Mouse (Mus musculus): ENCODE results near the gene Mettl18.

The Mettl18 gene

GRCm38 (mm10) chr1:163994721-163995608, at the start of gene Mettl18, which contains the start of gene BC055324:
Gene Mettl18, plus strand, starts transcription at chr1:163994889.
Gene BC055324, minus strand, starts transcription at chr1:163994796.
- in situ Hi-C loops (cut with MboI, MseI) = loop anchor here in 1 of 2 experiments (5.0 kb wide), 1 partner anchor 77 kb away; no protein-coding TSS in a partner anchor

- in situ Hi-C loops (cut with MboI, MseI) = no loop called here
These were observed 41.3 kb upstream of the Mettl18 start for GRCm38 (mm10) chr1:163953396-163953795.

- in situ Hi-C loops (cut with MboI, MseI) = no loop called here
These were observed 36.7 kb upstream of the Mettl18 start for GRCm38 (mm10) chr1:163958036-163958435.

DNA sequence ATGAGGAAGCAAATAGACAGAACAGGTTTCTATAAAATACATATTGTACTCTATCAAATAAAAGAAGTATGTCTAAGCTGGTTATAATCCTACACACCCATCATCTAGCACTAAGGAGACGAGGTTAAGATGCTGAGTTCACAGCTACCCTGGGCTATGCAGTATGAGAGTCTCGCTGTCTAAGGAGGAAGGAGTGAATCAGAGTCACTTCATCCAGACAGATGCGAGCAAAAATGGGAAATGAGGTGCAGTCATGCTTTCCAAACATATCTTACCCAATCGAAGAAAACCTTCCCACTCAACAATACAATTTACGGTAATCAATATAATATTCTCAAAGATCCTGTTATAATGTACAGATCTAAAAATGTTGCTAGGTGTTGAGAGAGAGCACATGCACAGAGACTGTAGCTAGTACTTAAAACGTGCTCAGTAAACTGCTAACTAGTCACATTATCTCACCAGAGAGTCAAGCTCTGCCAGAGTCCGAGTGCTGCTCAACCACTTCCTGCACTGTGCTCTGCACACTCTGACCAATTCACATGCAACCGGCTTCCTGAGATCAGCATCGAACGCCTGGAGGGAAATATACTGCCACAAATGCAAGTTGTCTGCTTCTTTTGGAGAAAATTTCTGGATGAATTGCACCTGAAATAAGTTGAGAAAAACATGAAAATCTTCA, 30.5 kb upstream of the Mettl18 start:
- in situ Hi-C loops (cut with MboI, MseI) = no loop called here

DNA sequence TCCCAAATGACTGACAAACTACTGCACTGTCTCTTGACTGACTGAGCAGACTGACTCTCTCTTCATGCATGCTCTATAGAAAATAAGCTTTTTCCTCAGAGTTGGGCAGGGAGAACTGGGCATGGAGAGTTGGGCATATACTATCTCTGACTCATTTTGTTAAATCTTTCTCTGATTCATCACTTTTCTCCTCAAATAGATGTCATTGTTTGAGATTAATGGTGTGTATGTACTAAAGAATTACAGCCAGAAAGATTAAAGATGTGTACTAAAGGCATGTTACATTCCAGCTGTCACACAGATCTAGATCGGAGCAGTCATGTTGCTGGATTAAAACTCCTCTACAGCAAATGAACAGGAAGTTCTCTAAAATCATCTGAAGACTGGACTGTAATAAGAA, 20.2 kb upstream of the Mettl18 start:
- in situ Hi-C loops (cut with MboI, MseI) = no loop called here

DNA sequence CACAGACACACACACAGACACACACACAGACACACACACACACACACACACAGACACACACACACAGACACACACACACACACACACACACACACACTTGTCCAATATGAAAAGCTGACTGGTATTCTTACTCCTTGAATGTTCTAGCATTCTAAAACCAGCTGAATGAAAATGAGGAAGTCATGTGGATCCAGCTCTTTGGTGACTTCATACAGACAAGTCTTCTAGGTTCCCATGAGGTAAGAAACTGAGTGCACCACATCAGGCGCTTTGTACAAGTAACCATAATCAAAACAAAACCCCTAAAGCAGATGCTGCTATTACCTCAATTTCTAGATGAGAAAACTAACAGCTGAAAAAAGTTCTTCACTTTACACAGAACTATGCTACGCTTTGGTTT, 19.6 kb upstream of the Mettl18 start:
- in situ Hi-C loops (cut with MboI, MseI) = no loop called here

GRCm38 (mm10) chr1:163976515-163976914, 18.2 kb upstream of the Mettl18 start:
- in situ Hi-C loops (cut with MboI, MseI) = no loop called here

GRCm38 (mm10) chr1:163992371-163992770, 2.3 kb upstream of the Mettl18 start:
- in situ Hi-C loops (cut with MboI, MseI) = no loop called here

DNA sequence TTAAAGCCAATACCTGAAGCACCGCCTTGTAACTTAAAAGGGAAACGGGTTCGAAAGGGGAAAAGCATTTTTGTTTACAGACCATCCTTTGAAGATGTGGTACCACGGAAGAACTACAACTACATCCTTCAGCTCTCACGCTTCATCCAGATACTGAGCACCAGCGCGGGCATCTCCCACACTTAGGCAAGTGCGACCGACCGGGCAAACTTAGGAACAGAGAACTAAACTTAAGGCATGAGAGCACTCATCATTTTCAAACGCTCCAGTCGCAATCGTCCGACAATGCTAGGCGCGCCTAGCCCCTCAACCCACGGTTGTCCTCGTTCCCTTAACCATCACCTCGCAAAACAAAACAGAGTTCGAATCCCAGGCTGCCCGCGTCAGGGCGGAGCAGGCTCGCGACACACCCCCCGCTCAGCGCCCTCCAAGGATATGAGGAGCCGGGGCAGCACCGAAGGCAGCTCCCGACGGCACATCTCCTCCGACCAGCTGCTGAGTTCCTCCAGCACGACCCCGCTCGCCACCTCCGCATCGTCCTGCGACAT, 442 bp upstream of the Mettl18 start:
- in situ Hi-C loops (cut with MboI, MseI) = no loop called here

DNA sequence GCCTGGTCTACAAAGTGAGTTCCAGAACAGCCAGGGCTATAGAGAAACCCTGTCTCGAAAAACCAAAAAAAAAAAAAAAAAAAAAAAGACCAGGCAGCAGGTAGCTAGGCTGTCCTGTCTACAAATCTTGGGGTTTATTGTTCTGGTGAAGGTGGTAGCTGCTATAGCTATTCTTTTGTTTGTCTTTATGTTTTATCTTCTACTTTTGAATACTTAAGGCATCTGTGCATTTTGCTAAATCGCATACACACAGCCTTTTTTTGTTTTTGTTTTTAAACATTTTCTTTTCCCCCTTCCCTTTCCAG, 872 bp downstream of the Mettl18 start:
- in situ Hi-C loops (cut with MboI, MseI) = loop anchor here in 1 of 2 experiments (5.0 kb wide), 1 partner anchor 77 kb away; no protein-coding TSS in a partner anchor

GRCm38 (mm10) chr1:164001831-164002452, 7.3 kb downstream of the Mettl18 start:
- in situ Hi-C loops (cut with MboI, MseI) = no loop called here

GRCm38 (mm10) chr1:164004311-164004710, 9.6 kb downstream of the Mettl18 start:
- in situ Hi-C loops (cut with MboI, MseI) = no loop called here

DNA sequence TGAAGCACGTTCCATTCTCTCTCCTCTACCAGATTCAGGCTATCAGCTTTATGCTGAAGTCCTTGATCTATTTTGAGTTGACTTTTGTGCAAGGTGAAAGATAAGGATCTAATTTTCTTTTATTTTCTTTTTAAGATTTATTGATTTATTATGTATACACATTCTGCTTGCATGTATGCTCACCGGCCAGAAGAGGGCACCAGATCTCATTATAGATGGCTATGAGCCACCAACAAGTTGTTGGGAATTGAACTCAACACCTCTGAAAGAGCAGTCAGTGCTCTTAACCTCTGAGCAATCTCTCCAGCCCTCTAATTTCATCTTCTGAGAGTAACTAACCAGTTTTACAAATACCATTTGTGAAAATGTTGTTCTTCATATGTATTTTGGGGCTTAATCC, 14.5 kb downstream of the Mettl18 start:
- in situ Hi-C loops (cut with MboI, MseI) = loop anchor here in 1 of 2 experiments (5.0 kb wide), 1 partner anchor 128 kb away; no protein-coding TSS in a partner anchor

GRCm38 (mm10) chr1:164014616-164015015, 19.9 kb downstream of the Mettl18 start:
- in situ Hi-C loops (cut with MboI, MseI) = no loop called here

- in situ Hi-C loops (cut with MboI, MseI) = no loop called here
These were observed 23.7 kb downstream of the Mettl18 start for GRCm38 (mm10) chr1:164018221-164018896.

GRCm38 (mm10) chr1:164019789-164020188, 25.1 kb downstream of the Mettl18 start:
- in situ Hi-C loops (cut with MboI, MseI) = loop anchor here in 1 of 2 experiments (10.0 kb wide), 1 partner anchor 125 kb away; no protein-coding TSS in a partner anchor

DNA sequence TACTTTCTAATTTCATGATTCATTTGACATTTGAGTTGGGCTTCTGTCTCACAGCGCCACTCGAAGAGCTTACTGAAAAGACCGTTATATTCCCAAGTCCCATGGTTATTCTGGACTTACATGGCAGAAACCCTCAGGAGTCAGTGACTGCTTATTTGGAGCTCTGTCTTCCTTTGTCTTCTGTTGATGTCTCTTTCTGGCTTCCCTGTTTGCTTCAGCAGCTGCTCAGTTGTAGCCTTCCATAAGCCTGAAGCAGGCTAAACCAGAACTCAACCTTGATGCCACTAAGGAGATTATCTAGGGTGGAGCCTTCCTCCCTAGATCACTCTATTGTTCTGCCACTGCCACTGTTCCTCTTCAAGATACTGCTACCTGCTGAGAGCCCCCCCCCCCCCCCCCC, 26.1 kb downstream of the Mettl18 start:
- in situ Hi-C loops (cut with MboI, MseI) = loop anchor here in 1 of 2 experiments (10.0 kb wide), 1 partner anchor 124 kb away; no protein-coding TSS in a partner anchor

DNA sequence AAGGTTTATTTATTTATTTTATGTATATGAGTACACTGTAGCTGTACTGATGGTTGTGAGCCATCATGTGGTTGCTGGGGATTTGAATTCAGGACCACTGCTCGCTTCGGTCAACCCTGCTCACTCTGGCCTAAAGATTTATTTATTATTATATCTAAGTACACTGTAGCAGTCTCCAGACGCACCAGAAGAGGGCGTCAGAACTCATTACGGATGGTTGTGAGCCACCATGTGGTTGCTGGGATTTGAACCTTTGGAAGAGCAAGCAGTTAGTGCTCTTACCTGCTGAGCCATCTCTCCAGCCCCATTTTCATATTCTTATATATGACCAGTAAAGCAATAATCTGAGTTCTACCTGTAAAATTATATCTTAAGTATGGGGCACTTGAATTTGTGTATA, 27.4 kb downstream of the Mettl18 start:
- in situ Hi-C loops (cut with MboI, MseI) = loop anchor here in 1 of 2 experiments (10.0 kb wide), 1 partner anchor 123 kb away; no protein-coding TSS in a partner anchor

GRCm38 (mm10) chr1:164025685-164026084, 31.0 kb downstream of the Mettl18 start:
- in situ Hi-C loops (cut with MboI, MseI) = loop anchor here in 1 of 2 experiments (10.0 kb wide), 1 partner anchor 119 kb away; no protein-coding TSS in a partner anchor

DNA sequence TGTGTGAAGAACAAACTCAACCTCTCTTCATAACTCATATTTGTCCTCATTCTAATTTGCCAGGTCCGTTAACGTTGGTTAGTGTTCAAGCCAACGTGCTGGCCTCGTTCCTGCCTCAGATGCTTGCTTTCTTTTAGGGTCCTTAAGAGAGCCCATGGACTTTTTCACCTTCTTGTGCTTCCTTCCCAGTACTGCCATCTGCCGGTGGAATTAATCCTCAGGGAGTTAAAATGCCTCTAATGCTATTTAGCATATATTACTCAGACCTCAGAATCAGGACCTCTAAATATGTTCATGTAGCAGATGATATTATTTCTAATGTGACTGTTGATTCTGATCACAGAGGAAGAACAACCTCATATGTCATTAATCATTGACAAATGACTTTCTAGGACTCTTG, 32.7 kb downstream of the Mettl18 start:
- in situ Hi-C loops (cut with MboI, MseI) = loop anchor here in 1 of 2 experiments (10.0 kb wide), 1 partner anchor 117 kb away; no protein-coding TSS in a partner anchor

Data from T-helper 17 cell (primary cell).